Mouse (Mus musculus): ENCODE data around the gene Ptprn2. TPM values are rescaled to one million over a fixed set of nuclear protein-coding genes. Genes with fewer than 3 reads are reported as not detected.

The Ptprn2 gene
- total and polyA plus RNA-seq, 3 experiments: 0.22 TPM; not detected in 2

- no peaks in the 10 kb centered on the region for H3K27me3 ChIP-seq (ENCODE audit: insufficient read depth, low read length)
- H3K4me1 ChIP-seq (ENCODE audit: insufficient read depth, low read depth, low read length): no peaks in the 10 kb centered on the region
- no peak overlapping the region for H3K4me3 ChIP-seq (ENCODE audit: low read depth, low read length)
- ATAC-seq (ENCODE audit: extremely low read depth, insufficient number of reproducible peaks, low FRiP score, poor library complexity, severe bottlenecking) (no peak), DNase-seq (ENCODE audit: low spot score) (no peak)
- H3K36me3 ChIP-seq (replicated peaks): no peaks in the 10 kb centered on the region
- H3K9me3 ChIP-seq (replicated peaks): peaks cover 40% of the 10 kb centered on the region
- TF ChIP-seq CTCF (IDR thresholded peaks at IDR 0.05; ENCODE audit: low read depth, low read length): no peak
- TF ChIP-seq GATA2 (IDR thresholded peaks at IDR 0.05; ENCODE audit: borderline replicate concordance, low read depth, low read length): no peak
- no peak for TF ChIP-seq TAL1 (conservative IDR thresholded peaks at IDR 0.05; ENCODE audit: low read depth, low read length)
- TF ChIP-seq GATA1 (IDR thresholded peaks at IDR 0.05; ENCODE audit: borderline replicate concordance, low read length): no peak
- no peak for TF ChIP-seq POLR2AphosphoS5 (IDR thresholded peaks at IDR 0.05; ENCODE audit: insufficient replicate concordance, low read depth, low read length)
Measured at GRCm38 (mm10) chr12:116788346-116788745, 302.8 kb downstream of the Ptprn2 start.

GRCm38 (mm10) chr12:116803331-116803730 is 317.8 kb downstream of the Ptprn2 start:
- Histone ChIP-seq H3K9me3 (replicated peaks) (peaks cover 47% of the 10 kb centered on the region), H3K4me1 (ENCODE audit: insufficient read depth, low read depth, low read length) (no peaks in the 10 kb centered on the region), H3K36me3 (replicated peaks) (no peaks in the 10 kb centered on the region), H3K27me3 (ENCODE audit: insufficient read depth, low read length) (no peaks in the 10 kb centered on the region), H3K4me3 (ENCODE audit: low read depth, low read length) (no peak overlapping the region)
- DNase-seq (ENCODE audit: low spot score) (no peak), ATAC-seq (ENCODE audit: extremely low read depth, insufficient number of reproducible peaks, low FRiP score, poor library complexity, severe bottlenecking) (no peak)
- no peak for TF ChIP-seq GATA2 (IDR thresholded peaks at IDR 0.05; ENCODE audit: borderline replicate concordance, low read depth, low read length)
- TF ChIP-seq TAL1 (conservative IDR thresholded peaks at IDR 0.05; ENCODE audit: low read depth, low read length): no peak
- TF ChIP-seq POLR2AphosphoS5 (IDR thresholded peaks at IDR 0.05; ENCODE audit: insufficient replicate concordance, low read depth, low read length): no peak
- TF ChIP-seq CTCF (IDR thresholded peaks at IDR 0.05; ENCODE audit: low read depth, low read length): no peak
- TF ChIP-seq GATA1 (IDR thresholded peaks at IDR 0.05; ENCODE audit: borderline replicate concordance, low read length): no peak

- no peak for ATAC-seq (ENCODE audit: extremely low read depth, insufficient number of reproducible peaks, low FRiP score, poor library complexity, severe bottlenecking)
- Histone ChIP-seq H3K4me3 (ENCODE audit: low read depth, low read length) (no peak overlapping the region), H3K4me1 (ENCODE audit: insufficient read depth, low read depth, low read length) (no peaks in the 10 kb centered on the region), H3K36me3 (replicated peaks) (no peaks in the 10 kb centered on the region), H3K9me3 (replicated peaks) (peaks cover 56% of the 10 kb centered on the region), H3K27me3 (ENCODE audit: insufficient read depth, low read length) (no peaks in the 10 kb centered on the region)
- TF ChIP-seq CTCF (IDR thresholded peaks at IDR 0.05; ENCODE audit: low read depth, low read length) (no peak), POLR2AphosphoS5 (IDR thresholded peaks at IDR 0.05; ENCODE audit: insufficient replicate concordance, low read depth, low read length) (no peak), TAL1 (conservative IDR thresholded peaks at IDR 0.05; ENCODE audit: low read depth, low read length) (no peak), GATA2 (IDR thresholded peaks at IDR 0.05; ENCODE audit: borderline replicate concordance, low read depth, low read length) (no peak), GATA1 (IDR thresholded peaks at IDR 0.05; ENCODE audit: borderline replicate concordance, low read length) (no peak)
- no peak for DNase-seq (ENCODE audit: low spot score)
Measured at GRCm38 (mm10) chr12:116804712-116805111, 319.2 kb downstream of the Ptprn2 start.

- no peaks in the 10 kb centered on the region for H3K27me3 ChIP-seq (ENCODE audit: insufficient read depth, low read length)
- H3K36me3 ChIP-seq (replicated peaks): no peaks in the 10 kb centered on the region
- H3K4me3 ChIP-seq (ENCODE audit: low read depth, low read length): no peak overlapping the region
- peaks cover 56% of the 10 kb centered on the region for H3K9me3 ChIP-seq (replicated peaks)
- TF ChIP-seq CTCF (IDR thresholded peaks at IDR 0.05; ENCODE audit: low read depth, low read length) (no peak), GATA2 (IDR thresholded peaks at IDR 0.05; ENCODE audit: borderline replicate concordance, low read depth, low read length) (no peak), GATA1 (IDR thresholded peaks at IDR 0.05; ENCODE audit: borderline replicate concordance, low read length) (no peak), POLR2AphosphoS5 (IDR thresholded peaks at IDR 0.05; ENCODE audit: insufficient replicate concordance, low read depth, low read length) (no peak), TAL1 (conservative IDR thresholded peaks at IDR 0.05; ENCODE audit: low read depth, low read length) (no peak)
- DNase-seq (ENCODE audit: low spot score) (no peak), ATAC-seq (ENCODE audit: extremely low read depth, insufficient number of reproducible peaks, low FRiP score, poor library complexity, severe bottlenecking) (no peak)
- no peaks in the 10 kb centered on the region for H3K4me1 ChIP-seq (ENCODE audit: insufficient read depth, low read depth, low read length)
Measured at GRCm38 (mm10) chr12:116805129-116805809, 319.7 kb downstream of the Ptprn2 start.

- TF ChIP-seq TAL1 (conservative IDR thresholded peaks at IDR 0.05; ENCODE audit: low read depth, low read length): no peak
- TF ChIP-seq POLR2AphosphoS5 (IDR thresholded peaks at IDR 0.05; ENCODE audit: insufficient replicate concordance, low read depth, low read length): no peak
- no peak for TF ChIP-seq CTCF (IDR thresholded peaks at IDR 0.05; ENCODE audit: low read depth, low read length)
- TF ChIP-seq GATA1 (IDR thresholded peaks at IDR 0.05; ENCODE audit: borderline replicate concordance, low read length): no peak
- no peak for TF ChIP-seq GATA2 (IDR thresholded peaks at IDR 0.05; ENCODE audit: borderline replicate concordance, low read depth, low read length)
- Histone ChIP-seq H3K4me1 (ENCODE audit: insufficient read depth, low read depth, low read length) (no peaks in the 10 kb centered on the region), H3K36me3 (replicated peaks) (no peaks in the 10 kb centered on the region), H3K4me3 (ENCODE audit: low read depth, low read length) (no peak overlapping the region), H3K27me3 (ENCODE audit: insufficient read depth, low read length) (no peaks in the 10 kb centered on the region), H3K9me3 (replicated peaks) (peaks cover 56% of the 10 kb centered on the region)
- no peak for DNase-seq (ENCODE audit: low spot score)
- no peak for ATAC-seq (ENCODE audit: extremely low read depth, insufficient number of reproducible peaks, low FRiP score, poor library complexity, severe bottlenecking)
Measured at GRCm38 (mm10) chr12:116806089-116806488, 320.6 kb downstream of the Ptprn2 start.

- H3K36me3 ChIP-seq (replicated peaks): no peaks in the 10 kb centered on the region
- H3K4me1 ChIP-seq (ENCODE audit: insufficient read depth, low read depth, low read length): no peaks in the 10 kb centered on the region
- H3K9me3 ChIP-seq (replicated peaks): peaks cover 16% of the 10 kb centered on the region
- TF ChIP-seq GATA2 (IDR thresholded peaks at IDR 0.05; ENCODE audit: borderline replicate concordance, low read depth, low read length) (no peak), CTCF (IDR thresholded peaks at IDR 0.05; ENCODE audit: low read depth, low read length) (no peak), GATA1 (IDR thresholded peaks at IDR 0.05; ENCODE audit: borderline replicate concordance, low read length) (no peak), POLR2AphosphoS5 (IDR thresholded peaks at IDR 0.05; ENCODE audit: insufficient replicate concordance, low read depth, low read length) (no peak), TAL1 (conservative IDR thresholded peaks at IDR 0.05; ENCODE audit: low read depth, low read length) (no peak)
- ATAC-seq (ENCODE audit: extremely low read depth, insufficient number of reproducible peaks, low FRiP score, poor library complexity, severe bottlenecking) (no peak), DNase-seq (ENCODE audit: low spot score) (no peak)
- no peak overlapping the region for H3K4me3 ChIP-seq (ENCODE audit: low read depth, low read length)
- H3K27me3 ChIP-seq (ENCODE audit: insufficient read depth, low read length): no peaks in the 10 kb centered on the region
Measured at GRCm38 (mm10) chr12:116813012-116813411, 327.5 kb downstream of the Ptprn2 start.
